8 mouse cellular contexts compared by ENCODE assay signal in the genomic region with DNA sequence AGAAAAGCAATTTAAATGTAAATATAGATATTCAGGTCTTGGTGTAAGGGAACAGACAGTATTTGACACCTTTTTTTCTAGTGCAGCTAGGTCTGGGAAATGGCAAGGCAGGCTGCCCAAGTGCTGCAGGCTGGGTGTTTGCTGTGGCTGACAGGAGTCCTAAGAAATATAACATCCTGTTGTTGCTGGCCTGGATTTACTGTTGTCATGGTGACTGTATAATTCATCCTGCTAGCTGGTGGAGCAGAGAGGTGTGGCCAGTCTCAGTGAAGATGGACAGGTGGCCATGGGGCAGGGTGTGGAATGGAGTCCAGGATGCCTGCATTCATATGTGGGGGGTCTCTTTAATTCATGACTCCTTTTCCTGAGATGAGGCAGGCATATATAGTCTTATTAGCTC.
DNase-seq lines count a peak whose midpoint lies in the region; ATAC-seq lines count a peak whose summit lies in the region.
"Had no signal": no experiment of that assay in that cellular context is flagged by ENCODE, and none has a peak within 500 bp of the region (broad histone marks: within the 10 kb centered on the region; RNA-seq: fewer than 3 reads in every experiment).

No protein-coding gene starts in this region.

- DNase-seq in right cerebral cortex, postnatal 10 days (ENCODE audit: low spot score in 2 of 2), result peak; percentile 62 to 80
- no peak for DNase-seq in right cerebral cortex, adult 2 months (ENCODE audit: low spot score in 2 of 2)
- DNase-seq in forebrain, embryonic 14.5 days (ENCODE audit: low spot score), result peak; percentile 73
- peak; percentile 75 for DNase-seq in kidney, postnatal 14 days
- no peak for DNase-seq in gastrocnemius, postnatal 36 days
- DNase-seq in urinary bladder, postnatal 4 days (ENCODE audit: low spot score in 2 of 2), result no peak

- H3K4me3 ChIP-seq in forebrain, embryonic 14.5 days (ENCODE audit: low read depth, low read length), result no peak overlapping the region
- H3K4me3 ChIP-seq: megakaryocyte, embryonic 14.5 days had no signal

- no peak overlapping the region for H3K27ac ChIP-seq in forebrain, embryonic 14.5 days (ENCODE audit: low read depth, low read length)

- H3K9ac ChIP-seq in forebrain, embryonic 14.5 days (ENCODE audit: low read length), result no peak overlapping the region

- peaks cover 7% of the 10 kb centered on the region for H3K4me1 ChIP-seq in forebrain, embryonic 14.5 days (ENCODE audit: control insufficient read depth, insufficient read depth, low read length)
- H3K4me1 ChIP-seq: megakaryocyte, embryonic 14.5 days had no signal

- H3K4me2 ChIP-seq in forebrain, embryonic 14.5 days (ENCODE audit: low read length), result no peak overlapping the region

- H3K9me3 ChIP-seq in forebrain, embryonic 14.5 days (replicated peaks; ENCODE audit: control insufficient read depth, low read length), result no peaks in the 10 kb centered on the region
- H3K9me3 ChIP-seq: megakaryocyte, embryonic 14.5 days had no signal

- ATAC-seq in forebrain, embryonic 14.5 days, result peak; percentile 80
- ATAC-seq in megakaryocyte-erythroid progenitor cell, adult 5-6 weeks (replicated peaks; ENCODE audit: low FRiP score, low TSS enrichment, poor library complexity, severe bottlenecking), result no peak

- no peaks in the 10 kb centered on the region for H3K27me3 ChIP-seq in forebrain, embryonic 14.5 days (replicated peaks; ENCODE audit: control insufficient read depth, insufficient read depth, low read length)
- H3K27me3 ChIP-seq: megakaryocyte, embryonic 14.5 days had no signal

- H3K36me3 ChIP-seq in forebrain, embryonic 14.5 days (ENCODE audit: control insufficient read depth, insufficient read depth, low read length), result no peaks in the 10 kb centered on the region

- intact Hi-C loops in gastrocnemius, postnatal 36 days (cut with DNase I), result no loop called here

Comparison
In these comparisons a context has a peak if more than half of its experiments do, and no peak if none do; other contexts are left out.
1. DNase-seq: peak in right cerebral cortex, postnatal 10 days (2 of 2), forebrain, embryonic 14.5 days (single experiment) and kidney, postnatal 14 days (single experiment); none in right cerebral cortex, adult 2 months (0 of 2), gastrocnemius, postnatal 36 days (0 of 2) and urinary bladder, postnatal 4 days (0 of 2).